Mouse (Mus musculus) frontal cortex, postnatal 36 days (tissue): ENCODE measurements at regions not wholly inside any gene's neighbourhood (a gene's known extent, or its start where the extent isn't known, plus 50 kb on each side); places are given as distances from the start of the nearest gene placed in this dataset.
A peak's percentile ranks its signal among the peaks of the same experiment; 100 is the strongest.
"Not testable (repeated sequence)": the region's sequence is repeated elsewhere in the genome, so short reads cannot be mapped to it uniquely, and the experiment has no call there.

ENCODE experiments used
- DNase-seq, 2 experiments: peaks; one replicate each; pipeline ENCODE4 v3.0.0; 2022; ENCODE audit warnings: low spot score in 2 of 2

GRCm38 (mm10) chr6:9498921-9499320 lies 550.7 kb downstream of the Nxph1 start:
- peak in 1 of 2 experiments; percentile 4 for DNase-seq

GRCm38 (mm10) chr6:9534395-9534794 lies 586.2 kb downstream of the Nxph1 start:
- no peak for DNase-seq

- DNase-seq: no peak
Observed at GRCm38 (mm10) chr6:9538737-9539136, 590.5 kb downstream of the Nxph1 start.

GRCm38 (mm10) chr6:9550096-9550939 lies 602.1 kb downstream of the Nxph1 start:
- no peak for DNase-seq

- no peak for DNase-seq
Observed at GRCm38 (mm10) chr6:9563290-9564044, 615.2 kb downstream of the Nxph1 start.

GRCm38 (mm10) chr6:9571787-9572186 lies 623.6 kb downstream of the Nxph1 start:
- no peak for DNase-seq

- DNase-seq: no peak
Observed at GRCm38 (mm10) chr6:9593391-9593790, 645.2 kb downstream of the Nxph1 start.

GRCm38 (mm10) chr6:9599418-9599817 lies 651.2 kb downstream of the Nxph1 start:
- no peak for DNase-seq

GRCm38 (mm10) chr6:9633931-9634330 lies 685.7 kb downstream of the Nxph1 start:
- no peak for DNase-seq

- not testable (repeated sequence) for DNase-seq
Observed at GRCm38 (mm10) chr6:9643456-9643855, 695.2 kb downstream of the Nxph1 start.

GRCm38 (mm10) chr6:9643926-9644325 lies 695.7 kb downstream of the Nxph1 start:
- not testable (repeated sequence) for DNase-seq

- no peak for DNase-seq
Observed at GRCm38 (mm10) chr6:9659672-9660071, 711.4 kb downstream of the Nxph1 start.

- no peak for DNase-seq
Observed at GRCm38 (mm10) chr6:9685182-9685581, 737.0 kb downstream of the Nxph1 start.

GRCm38 (mm10) chr6:9693714-9694113 lies 745.5 kb downstream of the Nxph1 start:
- DNase-seq: no peak

GRCm38 (mm10) chr6:9697698-9698097 lies 749.5 kb downstream of the Nxph1 start:
- DNase-seq: no peak

GRCm38 (mm10) chr6:9698193-9698592 lies 750.0 kb downstream of the Nxph1 start:
- DNase-seq: no peak
